Mouse (Mus musculus): ENCODE results near the gene Piwil4. TPM values are rescaled to one million over a fixed set of nuclear protein-coding genes. Genes with fewer than 3 reads are reported as not detected.

Piwil4 gene
- polyA plus RNA-seq (2014; fragmentation: Illumina TruSeq; extraction: RNeasy Lipid Tissue Mini Kit (QIAGEN cat#74804); ENCODE audit: low replicate concordance): 0.93 TPM

GRCm38 (mm10) chr9:14740151-14740924 lies at the start of gene Piwil4:
Gene Piwil4 (minus strand): TSS chr9:14740733.

GRCm38 (mm10) chr9:14784039-14785002 lies 43.8 kb upstream of the Piwil4 start, which contains the start of the genes Mre11a and Ankrd49:
Gene Mre11a (plus strand): TSS chr9:14784654.
Gene Ankrd49 (minus strand): TSS chr9:14784856.

GRCm38 (mm10) chr9:14770803-14771471 lies 30.4 kb upstream of the Piwil4 start, which contains the start of gene 1700012B09Rik:
Gene 1700012B09Rik (minus strand): TSS chr9:14771030.

GRCm38 (mm10) chr9:14752001-14752522 lies 11.5 kb upstream of the Piwil4 start, which contains the start of gene Fut4:
Gene Fut4 (minus strand): TSS chr9:14752393.

Other genes with a start within 250 kb of the Piwil4 start
- gene Kdm4d, start 240.3 kb downstream of the Piwil4 start, polyA plus RNA-seq (2014; fragmentation: Illumina TruSeq; extraction: RNeasy Lipid Tissue Mini Kit (QIAGEN cat#74804); ENCODE audit: low replicate concordance): not detected
- gene Cwc15, start 240.1 kb downstream of the Piwil4 start, polyA plus RNA-seq (2014; fragmentation: Illumina TruSeq; extraction: RNeasy Lipid Tissue Mini Kit (QIAGEN cat#74804); ENCODE audit: low replicate concordance): 180 TPM
- gene Amotl1, start 95.7 kb downstream of the Piwil4 start, polyA plus RNA-seq (2014; fragmentation: Illumina TruSeq; extraction: RNeasy Lipid Tissue Mini Kit (QIAGEN cat#74804); ENCODE audit: low replicate concordance): 2.0 TPM
- 23.1 TPM for gene Fut4, start 11.7 kb upstream of the Piwil4 start, polyA plus RNA-seq (2014; fragmentation: Illumina TruSeq; extraction: RNeasy Lipid Tissue Mini Kit (QIAGEN cat#74804); ENCODE audit: low replicate concordance)
- gene 1700012B09Rik, start 30.3 kb upstream of the Piwil4 start, polyA plus RNA-seq (2014; fragmentation: Illumina TruSeq; extraction: RNeasy Lipid Tissue Mini Kit (QIAGEN cat#74804); ENCODE audit: low replicate concordance): not detected
- gene Mre11a, start 43.9 kb upstream of the Piwil4 start, polyA plus RNA-seq (2014; fragmentation: Illumina TruSeq; extraction: RNeasy Lipid Tissue Mini Kit (QIAGEN cat#74804); ENCODE audit: low replicate concordance): 16.7 TPM
- gene Ankrd49, start 44.1 kb upstream of the Piwil4 start, polyA plus RNA-seq (2014; fragmentation: Illumina TruSeq; extraction: RNeasy Lipid Tissue Mini Kit (QIAGEN cat#74804); ENCODE audit: low replicate concordance): 52.8 TPM
- gene Gpr83, start 119.5 kb upstream of the Piwil4 start, polyA plus RNA-seq (2014; fragmentation: Illumina TruSeq; extraction: RNeasy Lipid Tissue Mini Kit (QIAGEN cat#74804); ENCODE audit: low replicate concordance): 0.15 TPM
- gene Izumo1r, start 163.2 kb upstream of the Piwil4 start, polyA plus RNA-seq (2014; fragmentation: Illumina TruSeq; extraction: RNeasy Lipid Tissue Mini Kit (QIAGEN cat#74804); ENCODE audit: low replicate concordance): not detected